Mouse (Mus musculus) cortical plate, adult 2 months (tissue): Measurements from ENCODE around the gene Vdac1.

ENCODE experiments used
- CTCF ChIP-seq: fragments of 200-500 bp; IDR thresholded peaks from 2 replicates; pipeline ENCODE4 v1.5.1; 2011; ENCODE audit warnings: mild to moderate bottlenecking, control low read depth, low read length; ENCODE audit not compliant: insufficient read depth; ENCODE audit errors: extremely low read depth
- POLR2A ChIP-seq: fragments of 200-500 bp; IDR thresholded peaks from 2 replicates; pipeline ENCODE4 v1.6.1; 2011; ENCODE audit warnings: mild to moderate bottlenecking, low read length, control low read depth; ENCODE audit not compliant: insufficient read depth; ENCODE audit errors: extremely low read depth

GRCm38 (mm10) chr11:52324442-52325367, 36.0 kb upstream of the Vdac1 start:
- TF ChIP-seq CTCF (no peak), POLR2A (no peak)
